Mouse (Mus musculus) kidney, postnatal 0 days (tissue): Measurements from ENCODE around the gene Ehhadh. TPM values are rescaled to one million over a fixed set of nuclear protein-coding genes. Genes with fewer than 3 reads are reported as not detected.
A peak's percentile ranks its signal among the peaks of the same experiment; 100 is the strongest.
"Not testable (repeated sequence)": the region's sequence is repeated elsewhere in the genome, so short reads cannot be mapped to it uniquely, and the experiment has no call there.

ENCODE experiments used
- ATAC-seq: fragments of 200-750 bp; cut with Nextera tagmentation; replicated peaks from 2 replicates; pipeline ENCODE4 v1.8.0; 2017; ENCODE audit warnings: low read depth, moderate number of reproducible peaks, moderate TSS enrichment, moderate library complexity; ENCODE audit not compliant: low FRiP score
- DNase-seq: peaks from one replicate; pipeline ENCODE4 v3.0.0-alpha.2; 2016; ENCODE audit warnings: low spot score
- H3K27ac ChIP-seq: fragments of 300-500 bp; sonication (generic); 2 replicates; pipeline ENCODE4 v1.5.1; 2014; ENCODE audit warnings: mild to moderate bottlenecking
- H3K27me3 ChIP-seq: fragments of 300-500 bp; sonication (generic); 2 replicates; pipeline ENCODE4 v1.6.1; 2014; ENCODE audit warnings: low read length, mixed read lengths; ENCODE audit not compliant: insufficient read depth
- H3K36me3 ChIP-seq: fragments of 300-500 bp; sonication (generic); 2 replicates; pipeline ENCODE4 v1.6.1; 2014; ENCODE audit warnings: low read length, mixed read lengths; ENCODE audit not compliant: insufficient read depth
- H3K4me1 ChIP-seq: fragments of 300-500 bp; sonication (generic); replicated peaks from 2 replicates; pipeline ENCODE4 v1.6.1; 2014; ENCODE audit warnings: antibody characterized with exemption, low read length, mixed read lengths; ENCODE audit not compliant: insufficient read depth
- H3K4me2 ChIP-seq: fragments of 300-500 bp; sonication (generic); 2 replicates; pipeline ENCODE4 v1.6.1; 2014; ENCODE audit warnings: mild to moderate bottlenecking, low read length, moderate library complexity, mixed read lengths
- H3K4me3 ChIP-seq: fragments of 300-500 bp; sonication (generic); replicated peaks from 2 replicates; pipeline ENCODE4 v1.5.1; 2014; ENCODE audit warnings: low read depth, low read length
- H3K9ac ChIP-seq: fragments of 300-500 bp; sonication (generic); 2 replicates; pipeline ENCODE4 v1.6.1; 2014; ENCODE audit warnings: low read depth, low read length
- H3K9me3 ChIP-seq: fragments of 300-500 bp; sonication (generic); replicated peaks from 2 replicates; pipeline ENCODE4 v1.6.1; 2016; ENCODE audit warnings: low read length, inconsistent platforms, mixed read lengths
- CTCF ChIP-seq: IDR thresholded peaks from 2 replicates; pipeline ENCODE4 v1.5.1; 2016; ENCODE audit warnings: antibody characterized with exemption, low read depth, mild to moderate bottlenecking, moderate library complexity
- WGBS: fragments of 180-500 bp; shearing (Covaris S2); extraction: QIAGEN DNeasy Blood & Tissue Kit; methylation state at CpG from one replicate; pipeline ENCODE4 v1.1.7; 2014; 5-methylcytosine and 5-hydroxymethylcytosine counted together
- polyA plus RNA-seq: library from polyadenylated mRNA; unstranded; fragments of >200 nt; fragmentation: Nextera tagmentation; extraction: Ambion mirVana; gene quantifications from 2 replicates; pipeline ENCODE4 v1.2.1, GENCODE M21; 2015

Ehhadh gene
- polyA plus RNA-seq, 1 experiment from 2014 or later: 16.5 TPM

GRCm38 (mm10) chr16:21804258-21804657 lies 16.7 kb upstream of the Ehhadh start:
- no peak overlapping the region for H3K9ac ChIP-seq
- H3K4me3 ChIP-seq: no peak overlapping the region
- ATAC-seq (no peak), DNase-seq (no peak)
- no peak for TF ChIP-seq CTCF
- 100% methylated on average over 1 of the region's 1 CpGs for WGBS
- no peaks in the 10 kb centered on the region for H3K9me3 ChIP-seq
- H3K27ac ChIP-seq: no peak overlapping the region
- no peaks in the 10 kb centered on the region for H3K27me3 ChIP-seq
- no peaks in the 10 kb centered on the region for H3K4me1 ChIP-seq
- peaks cover 8% of the 10 kb centered on the region for H3K36me3 ChIP-seq
- no peak overlapping the region for H3K4me2 ChIP-seq

- ATAC-seq: no peak
- H3K36me3 ChIP-seq: no peaks in the 10 kb centered on the region
- DNase-seq: peak; percentile 31
- WGBS: 15% methylated on average over 5 of the region's 5 CpGs
- H3K27ac ChIP-seq: no peak overlapping the region
- no peaks in the 10 kb centered on the region for H3K27me3 ChIP-seq
- no peak for TF ChIP-seq CTCF
- H3K4me2 ChIP-seq: peak overlapping the region; percentile 75
- no peaks in the 10 kb centered on the region for H3K9me3 ChIP-seq
- H3K4me3 ChIP-seq: peak overlapping the region; percentile 66
- no peak overlapping the region for H3K9ac ChIP-seq
- no peaks in the 10 kb centered on the region for H3K4me1 ChIP-seq
Observed at GRCm38 (mm10) chr16:21795071-21795470, 7.5 kb upstream of the Ehhadh start.

GRCm38 (mm10) chr16:21794697-21795045 lies 7.1 kb upstream of the Ehhadh start:
- peak overlapping the region; percentile 63 for H3K9ac ChIP-seq
- H3K4me2 ChIP-seq: peak overlapping the region; percentile 75
- peak overlapping the region; percentile 74 for H3K27ac ChIP-seq
- H3K4me3 ChIP-seq: peak overlapping the region; percentile 66
- peak; percentile 16 for DNase-seq
- 1% methylated on average over 14 of the region's 14 CpGs for WGBS
- H3K27me3 ChIP-seq: no peaks in the 10 kb centered on the region
- TF ChIP-seq CTCF: no peak
- no peaks in the 10 kb centered on the region for H3K9me3 ChIP-seq
- H3K36me3 ChIP-seq: no peaks in the 10 kb centered on the region
- no peak for ATAC-seq
- no peaks in the 10 kb centered on the region for H3K4me1 ChIP-seq

- peak within 1 kb of the TSS; percentile 75 for H3K4me2 ChIP-seq
- DNase-seq: peak; percentile 98
- peak; percentile 34; the same call in 1 of the 2 replicates for TF ChIP-seq CTCF
Observed at GRCm38 (mm10) chr16:21793875-21794696, 6.5 kb upstream of the Ehhadh start, which contains the start of gene Map3k13. Gene Map3k13, plus strand, starts transcription at chr16:21794346.

GRCm38 (mm10) chr16:21793080-21793810 lies 5.6 kb upstream of the Ehhadh start:
- H3K9ac ChIP-seq: peak overlapping the region; percentile 63

More at GRCm38 (mm10) chr16:21793875-21794696, 6.5 kb upstream of the Ehhadh start, which contains the start of gene Map3k13:
- ATAC-seq: peak; percentile 97
- Histone ChIP-seq H3K9me3 (no peaks in the 10 kb centered on the region), H3K27ac (peak within 1 kb of the TSS; percentile 74), H3K27me3 (no peaks in the 10 kb centered on the region), H3K36me3 (no peaks in the 10 kb centered on the region), H3K4me3 (peak within 1 kb of the TSS; percentile 66), H3K4me1 (no peaks in the 10 kb centered on the region), H3K9ac (peak within 1 kb of the TSS; percentile 63)
- 1% methylated on average over 47 of the region's 47 CpGs for WGBS

GRCm38 (mm10) chr16:21791779-21792178 lies 4.2 kb upstream of the Ehhadh start:
- no peaks in the 10 kb centered on the region for H3K36me3 ChIP-seq
- WGBS: 61% methylated on average over 3 of the region's 3 CpGs
- no peak for TF ChIP-seq CTCF
- no peak overlapping the region for H3K9ac ChIP-seq
- no peaks in the 10 kb centered on the region for H3K4me1 ChIP-seq
- H3K4me2 ChIP-seq: no peak overlapping the region
- no peaks in the 10 kb centered on the region for H3K27me3 ChIP-seq
- no peak overlapping the region for H3K27ac ChIP-seq
- no peak overlapping the region for H3K4me3 ChIP-seq
- DNase-seq (no peak), ATAC-seq (no peak)
- H3K9me3 ChIP-seq: no peaks in the 10 kb centered on the region

More at GRCm38 (mm10) chr16:21793080-21793810, 5.6 kb upstream of the Ehhadh start:
- H3K27me3 ChIP-seq, DNase-seq, H3K36me3 ChIP-seq, H3K4me1 ChIP-seq, ATAC-seq, H3K9me3 ChIP-seq, H3K27ac ChIP-seq: not testable (repeated sequence)
- Histone ChIP-seq H3K4me2 (peak overlapping the region; percentile 75), H3K4me3 (peak overlapping the region; percentile 66)
- WGBS: 41% methylated on average over 2 of the region's 2 CpGs
